Mouse (Mus musculus): ENCODE measurements at regions not wholly inside any gene's neighbourhood (a gene's known extent, or its start where the extent isn't known, plus 50 kb on each side); places are given as distances from the start of the nearest gene placed in this dataset.
A peak's percentile ranks its signal among the peaks of the same experiment; 100 is the strongest.

DNA sequence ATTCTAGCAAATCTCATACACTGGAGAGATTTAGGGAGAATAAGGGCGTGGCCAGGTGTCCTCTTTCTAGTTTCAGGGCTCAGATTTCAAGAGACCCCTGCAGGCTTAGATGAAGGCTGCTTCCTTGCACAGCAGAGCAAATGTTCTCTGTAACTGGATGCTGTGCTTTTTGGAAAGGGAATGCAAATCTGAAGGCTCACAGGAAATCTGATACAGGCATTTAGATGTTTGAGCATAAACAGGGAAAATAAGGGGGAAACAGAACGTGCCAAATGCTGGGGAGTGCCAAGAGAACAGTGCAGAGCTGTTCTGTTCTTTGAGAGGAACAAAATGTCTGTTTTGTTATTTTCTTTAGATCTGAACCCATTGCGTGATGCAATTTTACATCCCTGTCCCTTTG, 161.0 kb upstream of the Samsn1 start:
- peak; percentile 13 for DNase-seq

DNA sequence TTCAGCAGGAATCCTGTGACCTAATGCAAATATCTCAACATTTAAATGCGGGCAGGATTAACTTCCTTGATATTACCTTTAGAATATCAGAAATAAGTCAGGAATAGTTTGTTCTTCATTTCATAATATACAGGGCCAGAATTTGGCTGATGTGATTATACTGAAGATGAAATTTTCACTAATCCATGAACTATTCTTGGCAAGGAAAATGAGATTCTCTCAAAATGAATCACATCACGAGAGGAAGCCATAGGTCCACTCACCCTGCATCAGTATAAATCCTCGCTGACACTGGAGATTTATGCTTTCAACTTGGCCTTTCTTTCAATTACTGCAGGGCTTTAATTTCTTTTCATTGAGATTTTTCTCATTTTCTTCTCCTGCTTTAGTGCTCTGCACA, 159.5 kb upstream of the Samsn1 start:
- no peak for DNase-seq

DNA sequence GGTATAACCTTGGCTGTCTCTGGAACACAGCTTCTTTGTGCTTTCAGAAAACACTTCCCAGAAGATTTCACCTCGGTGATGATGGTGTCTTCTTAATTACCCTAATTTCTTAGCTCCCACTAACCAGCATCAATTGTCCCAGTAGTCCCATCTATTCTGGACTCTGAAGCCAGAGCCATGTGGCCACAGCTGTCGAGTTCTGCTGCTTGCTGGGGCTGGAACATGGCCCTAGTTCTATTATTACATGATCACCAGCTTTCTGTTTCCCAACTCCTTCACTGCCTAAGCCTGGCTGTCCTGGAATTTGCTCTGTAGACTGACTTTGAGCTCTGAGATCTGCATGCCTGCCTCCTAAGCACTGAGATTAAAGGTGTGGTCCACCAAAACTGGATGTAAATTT, 145.6 kb upstream of the Samsn1 start:
- no peak for DNase-seq

DNA sequence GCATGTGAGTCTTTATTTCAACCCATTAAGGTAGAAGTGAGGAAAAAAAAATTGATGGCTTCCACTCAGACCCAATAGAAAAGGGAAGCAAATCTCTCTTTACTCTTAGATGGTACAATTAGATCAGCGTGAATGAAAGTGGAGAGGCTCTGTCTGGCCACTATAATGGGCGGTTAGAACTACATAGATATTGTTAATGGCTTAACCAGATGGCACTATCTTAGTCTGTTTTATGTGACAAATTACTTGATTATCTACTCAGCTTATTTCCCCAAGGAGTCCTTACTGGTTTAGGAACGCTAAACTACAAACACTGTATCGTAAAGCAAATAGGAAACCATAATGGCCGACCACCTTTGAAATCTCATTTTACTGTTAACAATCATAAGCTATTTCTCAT, 138.8 kb upstream of the Samsn1 start:
- no peak for DNase-seq

DNA sequence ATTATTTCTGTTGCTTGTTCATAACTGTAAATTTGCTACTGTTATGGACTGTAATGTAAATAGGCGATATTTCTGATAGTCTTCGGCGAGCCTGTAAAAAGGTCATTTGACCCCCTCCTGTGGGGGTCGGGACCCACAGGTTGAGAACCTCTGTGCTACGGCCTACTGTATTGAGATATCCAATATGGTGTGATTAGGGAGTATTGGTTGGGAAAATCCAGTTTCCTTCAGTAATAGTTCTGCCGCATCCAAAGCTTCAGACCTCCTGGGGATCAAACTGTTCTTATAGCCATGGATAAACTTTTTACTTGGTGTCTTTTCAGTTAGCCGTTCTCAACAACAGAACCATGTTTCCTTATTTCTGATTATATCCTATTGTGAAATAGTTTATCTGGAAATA, 136.5 kb upstream of the Samsn1 start:
- no peak for DNase-seq

DNA sequence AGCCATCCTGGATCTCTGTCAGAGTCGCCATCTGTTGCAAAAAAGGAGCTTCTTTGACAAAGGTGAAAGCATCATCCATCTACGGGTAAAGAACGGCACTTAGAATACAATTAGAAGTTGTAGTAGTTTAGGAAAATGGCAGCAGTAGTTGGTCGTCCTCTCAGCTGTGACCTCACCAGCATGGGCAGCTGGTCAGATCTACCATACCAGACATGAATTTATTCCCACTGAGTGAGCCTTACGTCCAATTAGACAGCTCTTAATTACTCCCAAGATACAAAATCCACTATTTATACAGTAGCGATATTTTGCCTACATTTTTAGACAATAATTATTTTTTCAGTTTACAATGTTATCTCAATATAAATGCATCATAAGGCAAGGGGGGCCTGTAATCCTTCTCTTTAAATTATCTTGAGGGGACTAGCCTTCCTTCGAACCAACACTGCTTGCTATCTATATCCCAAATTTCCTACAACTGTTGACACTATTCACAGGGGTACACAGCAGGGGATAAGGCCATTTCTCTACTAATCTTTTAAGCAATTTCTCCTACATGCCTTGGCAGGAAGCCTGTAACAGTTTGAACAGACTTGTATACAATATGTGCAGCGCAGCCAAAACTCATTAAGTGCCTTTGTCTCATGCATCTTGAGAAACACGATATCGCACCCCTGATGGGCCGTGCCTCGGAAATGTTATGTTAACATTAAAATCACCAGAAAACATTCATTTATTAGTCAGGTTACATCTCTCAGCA, 131.9 kb upstream of the Samsn1 start:
- DNase-seq, result no peak

DNA sequence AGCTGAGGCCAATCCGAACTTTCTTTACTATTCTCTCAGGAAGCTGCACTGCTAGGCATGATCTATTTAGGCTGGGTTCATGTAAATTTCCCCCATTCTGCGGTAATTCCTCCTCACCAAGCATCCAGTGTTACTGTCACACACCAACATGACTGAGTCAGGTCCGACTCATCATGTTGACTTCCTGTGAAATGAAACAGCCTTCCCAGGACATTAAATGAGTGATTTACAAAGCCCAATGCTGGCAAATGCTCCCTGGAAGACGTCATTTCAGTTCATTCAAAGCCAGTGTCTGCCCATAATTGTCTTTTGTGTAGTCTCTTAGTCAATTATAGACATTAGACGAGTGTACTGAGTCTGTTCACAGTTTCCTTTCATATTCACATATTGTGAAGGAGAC, 127.5 kb upstream of the Samsn1 start:
- no peak for DNase-seq

DNA sequence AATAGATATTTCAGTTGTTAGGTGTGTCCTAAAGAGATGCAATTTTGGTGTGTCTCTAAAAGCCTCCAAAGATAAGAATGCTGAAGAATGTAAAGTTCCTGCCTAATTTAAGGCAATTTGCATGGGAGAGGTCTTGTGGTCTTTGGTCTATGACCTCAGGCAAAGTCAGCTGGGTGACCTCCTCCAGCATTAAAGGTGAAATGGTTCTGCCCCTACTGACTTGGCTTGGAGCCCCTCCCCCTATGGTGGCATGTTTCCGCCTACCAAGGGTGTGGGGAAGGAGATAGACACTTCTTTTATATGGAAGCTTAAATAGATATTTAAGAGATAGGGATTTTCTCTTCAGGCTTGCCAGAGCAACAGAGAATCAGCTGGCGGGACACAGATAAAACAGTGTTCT, 111.8 kb upstream of the Samsn1 start:
- no peak for DNase-seq

DNA sequence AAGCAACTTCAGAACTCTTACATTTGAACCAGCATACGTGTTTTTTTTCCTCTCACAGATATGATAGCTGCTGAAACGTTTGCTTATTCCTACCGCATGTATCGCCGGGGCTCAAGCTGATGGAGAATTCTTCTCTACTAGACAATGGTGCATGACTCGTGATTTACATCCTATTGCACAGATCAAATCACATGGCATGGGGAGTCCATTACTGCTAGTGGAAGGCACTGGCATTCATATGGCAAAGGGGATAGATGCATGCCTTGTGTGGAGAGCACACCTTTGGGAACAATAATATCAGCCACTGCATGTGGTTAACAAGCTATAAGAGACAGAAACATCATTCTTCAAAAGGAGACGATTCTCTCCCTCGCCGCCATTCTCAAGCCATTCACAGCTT, 108.4 kb upstream of the Samsn1 start:
- DNase-seq, result no peak

DNA sequence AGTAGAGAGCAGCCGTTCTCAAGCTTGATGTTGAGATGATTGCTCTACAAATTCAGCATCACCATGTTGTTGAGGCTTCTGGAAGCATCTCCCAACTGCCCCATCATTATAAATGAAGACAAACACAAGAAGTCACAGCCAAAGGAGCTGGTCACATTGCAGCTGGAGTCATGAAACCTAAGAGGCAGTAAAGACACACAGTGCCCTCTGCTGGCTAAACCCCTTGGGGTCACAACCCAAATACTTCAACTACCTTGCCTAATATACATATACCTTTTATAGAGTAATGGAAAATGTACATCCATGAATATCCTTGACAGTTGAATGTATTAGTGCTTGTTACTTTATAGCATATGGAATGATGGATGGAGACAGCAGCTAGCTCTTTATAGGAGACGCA, 107.9 kb upstream of the Samsn1 start:
- peak; percentile 25 for DNase-seq

DNA sequence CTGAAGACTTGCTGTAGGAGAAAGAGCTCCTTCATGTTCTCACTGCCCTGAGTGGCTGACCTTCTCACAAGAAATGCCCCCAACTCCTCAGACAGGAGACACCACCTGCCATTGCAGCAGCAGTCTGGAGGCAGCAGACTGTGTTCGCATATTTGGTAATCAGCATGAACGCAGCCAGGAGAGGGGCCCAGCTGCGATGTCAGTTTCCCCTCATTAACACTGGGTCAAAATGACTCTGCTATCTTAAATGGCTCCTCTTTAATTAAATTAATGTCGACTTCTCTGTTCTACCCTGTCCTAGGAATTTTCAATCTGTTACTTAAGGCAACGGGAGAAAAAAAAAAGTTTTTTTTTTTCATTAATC, 100.9 kb upstream of the Samsn1 start:
- DNase-seq, result no peak

DNA sequence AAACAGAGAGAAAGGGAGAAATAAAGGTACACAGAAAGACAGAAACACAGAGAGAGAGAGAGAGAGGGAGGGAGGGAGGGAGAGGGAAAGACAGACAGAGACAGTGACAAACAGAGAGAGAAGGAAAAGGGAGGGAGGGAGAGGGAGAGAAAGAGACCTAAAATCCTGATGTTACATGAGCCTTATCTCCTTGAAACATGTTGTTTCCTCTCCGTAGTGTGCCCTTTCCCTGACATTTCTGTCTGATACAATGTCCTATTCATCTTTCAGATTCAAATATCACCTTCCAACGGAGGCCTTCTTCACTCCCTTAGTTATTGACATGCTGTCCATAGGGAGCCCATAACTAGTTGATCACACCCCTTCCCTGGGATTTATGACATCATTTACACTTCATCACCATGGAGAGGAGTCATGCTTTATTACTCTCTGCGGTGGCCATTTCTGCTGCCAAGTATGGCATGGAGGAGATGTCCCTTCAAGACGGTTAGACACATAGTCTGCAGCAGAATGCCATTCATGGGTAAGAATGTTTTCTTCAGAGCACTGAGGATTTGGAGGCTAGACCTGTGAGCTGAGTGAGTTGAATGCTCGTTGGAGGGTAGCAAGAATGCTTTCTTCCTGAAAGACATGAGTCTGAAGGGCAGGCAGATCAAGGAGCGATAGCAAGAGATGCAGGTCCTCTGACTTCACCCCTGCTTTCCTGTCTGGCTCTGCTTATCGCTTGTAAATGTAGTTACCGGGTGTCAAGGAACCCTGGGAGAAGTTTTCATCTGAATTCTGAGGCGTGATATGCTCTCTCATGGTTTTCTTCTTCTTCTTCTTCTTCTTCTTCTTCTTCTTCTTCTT, 100.3 kb upstream of the Samsn1 start:
- DNase-seq, result no peak

DNA sequence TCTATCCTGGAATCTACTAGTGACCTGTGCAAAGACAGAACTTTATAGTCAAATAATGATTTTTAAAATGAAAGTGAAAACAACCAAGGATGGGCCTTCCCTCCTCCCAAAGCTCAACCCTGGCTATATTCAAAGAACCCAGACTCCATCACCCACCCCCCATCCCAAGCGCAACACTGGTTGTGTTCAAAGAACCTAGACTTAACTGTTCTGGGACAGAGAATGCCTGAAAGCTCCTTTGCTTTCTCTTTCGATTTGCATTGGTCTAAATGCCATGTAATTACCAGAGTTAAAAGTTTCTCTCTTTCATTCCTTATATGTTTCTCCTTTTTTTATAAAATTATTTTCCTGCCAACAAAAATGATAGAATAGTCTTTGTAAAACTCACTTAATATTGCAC, 98.6 kb upstream of the Samsn1 start:
- no peak for DNase-seq

DNA sequence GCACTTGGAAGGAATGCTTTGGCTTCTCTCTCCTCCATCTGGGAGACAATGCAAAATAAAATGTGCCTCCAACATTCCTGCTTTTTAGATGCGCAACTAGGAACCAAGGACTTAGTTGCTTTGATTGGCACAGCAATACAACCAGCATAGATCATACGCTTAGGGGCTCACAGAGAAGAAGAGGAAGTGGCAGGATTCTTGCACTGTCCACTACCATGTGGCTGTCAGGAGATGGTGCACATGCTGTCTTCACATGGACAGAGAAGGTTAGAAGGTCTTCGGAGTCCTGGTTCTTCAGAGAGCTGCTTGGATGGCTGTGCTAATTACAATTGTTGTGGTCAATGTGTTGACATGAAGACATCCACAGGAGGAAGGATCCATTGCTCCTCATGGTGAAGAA, 88.3 kb upstream of the Samsn1 start:
- no peak for DNase-seq

DNA sequence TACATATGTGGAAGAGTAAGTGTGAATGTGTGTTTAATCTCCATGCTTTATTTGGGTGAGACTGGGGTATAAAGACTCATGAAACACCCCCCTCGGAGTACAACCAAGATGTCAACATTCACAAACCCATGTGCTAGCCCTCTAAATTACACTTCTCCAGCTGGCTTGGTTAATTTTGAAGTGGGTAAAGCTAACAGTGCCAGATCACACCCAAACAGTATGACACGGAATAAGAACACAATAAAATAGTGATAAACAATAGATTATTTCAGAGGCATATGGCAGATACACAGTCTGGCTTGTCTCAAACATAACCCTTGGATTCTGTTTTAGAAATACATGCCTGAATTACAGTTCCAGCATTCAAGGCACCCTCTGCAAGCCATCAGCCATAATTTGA, 86.4 kb upstream of the Samsn1 start:
- DNase-seq, result no peak

DNA sequence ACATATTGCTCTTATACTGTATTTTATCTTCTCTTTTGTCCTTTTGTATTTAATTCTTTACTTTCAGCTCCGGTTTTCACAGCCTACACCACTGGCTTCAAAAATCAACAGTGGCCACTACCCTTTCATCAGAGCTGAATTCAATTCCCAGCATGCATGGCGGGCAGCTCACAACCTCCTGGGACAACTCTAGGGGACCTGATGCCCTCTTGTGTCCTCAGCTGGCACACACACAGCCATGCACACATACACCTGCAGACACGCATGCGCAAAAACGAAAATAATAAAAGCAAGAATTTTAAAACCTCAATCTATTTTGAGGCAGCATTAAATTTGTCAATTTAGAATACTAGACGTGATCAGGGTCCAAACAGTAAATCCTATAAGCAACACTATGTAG, 82.6 kb upstream of the Samsn1 start:
- DNase-seq, result no peak

DNA sequence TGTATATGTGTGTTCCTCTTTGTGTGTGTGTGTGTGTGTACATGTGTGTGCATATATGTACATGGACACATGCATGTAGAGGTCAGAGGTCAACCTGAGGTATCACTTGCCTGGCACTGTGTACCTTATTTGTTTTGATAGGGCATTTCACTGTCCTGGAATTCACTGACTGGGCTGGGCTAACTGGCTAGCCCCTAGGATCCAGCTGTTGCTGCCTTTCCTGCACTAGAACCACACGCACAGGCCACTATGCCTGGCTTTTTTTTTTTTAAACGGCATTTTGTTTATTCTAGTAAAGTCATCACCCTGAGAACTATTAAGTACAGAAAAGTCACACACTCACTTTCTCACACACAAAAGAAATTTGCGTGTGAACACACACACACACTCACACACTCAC, 79.7 kb upstream of the Samsn1 start:
- DNase-seq, result no peak

DNA sequence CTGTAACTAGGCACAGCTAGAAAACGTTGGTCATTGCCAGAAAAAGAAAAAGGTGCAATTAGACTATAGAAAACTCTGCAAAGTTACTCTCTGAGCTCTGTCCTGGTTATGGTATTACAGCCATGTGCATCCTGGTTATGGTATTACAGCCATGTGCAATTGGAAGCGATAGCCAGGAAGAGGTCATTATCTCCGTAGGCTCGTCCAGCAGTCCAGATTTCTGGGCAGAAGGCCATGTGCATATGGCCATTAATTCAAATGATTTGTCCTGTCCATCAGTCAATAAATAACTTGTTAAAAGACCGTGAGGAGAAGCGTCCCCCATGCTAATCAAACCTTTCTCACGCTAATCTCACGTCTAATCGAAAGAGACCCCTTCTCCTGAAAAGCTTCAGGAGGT, 75.7 kb upstream of the Samsn1 start:
- DNase-seq, result no peak

DNA sequence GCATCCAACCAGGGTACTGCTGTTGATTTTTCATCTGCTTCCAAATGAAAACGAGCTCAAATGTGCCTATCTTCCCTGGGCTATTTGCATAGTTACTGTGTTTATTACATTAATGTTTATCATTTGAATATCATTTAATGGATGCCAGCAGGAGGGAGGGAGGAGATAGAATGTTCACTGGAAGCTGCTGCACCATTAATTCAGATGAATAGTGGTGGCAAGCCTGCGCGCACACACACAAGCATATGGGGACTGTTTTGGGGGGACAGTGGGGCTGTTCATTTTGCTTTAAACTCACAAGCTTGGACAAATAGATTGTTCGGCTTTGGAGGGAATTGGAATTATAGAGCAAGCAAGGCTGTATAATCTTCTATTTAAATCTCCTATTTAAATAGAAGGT, 74.3 kb upstream of the Samsn1 start:
- no peak for DNase-seq

DNA sequence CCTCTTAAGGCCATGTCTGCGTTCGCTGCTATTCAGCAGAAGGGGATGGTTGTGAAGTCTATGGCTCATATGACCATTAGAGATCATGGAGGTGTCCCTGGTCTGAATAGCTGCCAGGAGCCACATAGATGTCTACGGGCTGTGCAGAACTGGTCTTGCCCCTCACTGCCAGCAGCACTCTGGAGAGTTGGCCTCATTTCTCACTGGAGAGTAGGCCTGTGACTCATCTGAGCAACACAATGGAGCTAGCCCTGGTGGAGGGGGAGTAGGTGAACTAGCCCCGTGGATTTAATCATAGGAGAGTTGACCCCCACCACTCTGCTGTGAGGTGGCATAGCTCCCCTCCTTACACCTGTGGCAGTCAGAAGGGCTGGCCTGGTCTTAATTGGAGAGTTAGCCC, 63.3 kb upstream of the Samsn1 start:
- DNase-seq, result no peak

DNA sequence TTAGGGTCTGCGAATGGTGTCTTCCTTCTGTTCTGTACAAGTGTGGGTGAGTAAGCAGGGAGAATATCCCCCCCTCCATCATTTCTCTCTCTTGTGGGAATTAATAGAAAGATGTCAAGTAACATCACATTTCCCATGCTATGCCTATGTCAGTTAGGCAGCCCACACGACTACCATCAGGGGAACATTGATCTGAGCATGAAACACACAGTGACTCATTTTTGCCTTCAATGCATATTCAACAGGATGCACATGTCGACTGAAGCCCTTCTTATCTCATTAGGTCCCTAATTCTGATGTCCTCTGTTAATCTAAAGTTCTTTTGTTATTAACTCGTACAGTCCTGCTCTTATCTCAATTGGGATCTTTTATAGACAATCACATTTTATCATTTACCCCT, 60.4 kb upstream of the Samsn1 start:
- DNase-seq, result no peak

DNA sequence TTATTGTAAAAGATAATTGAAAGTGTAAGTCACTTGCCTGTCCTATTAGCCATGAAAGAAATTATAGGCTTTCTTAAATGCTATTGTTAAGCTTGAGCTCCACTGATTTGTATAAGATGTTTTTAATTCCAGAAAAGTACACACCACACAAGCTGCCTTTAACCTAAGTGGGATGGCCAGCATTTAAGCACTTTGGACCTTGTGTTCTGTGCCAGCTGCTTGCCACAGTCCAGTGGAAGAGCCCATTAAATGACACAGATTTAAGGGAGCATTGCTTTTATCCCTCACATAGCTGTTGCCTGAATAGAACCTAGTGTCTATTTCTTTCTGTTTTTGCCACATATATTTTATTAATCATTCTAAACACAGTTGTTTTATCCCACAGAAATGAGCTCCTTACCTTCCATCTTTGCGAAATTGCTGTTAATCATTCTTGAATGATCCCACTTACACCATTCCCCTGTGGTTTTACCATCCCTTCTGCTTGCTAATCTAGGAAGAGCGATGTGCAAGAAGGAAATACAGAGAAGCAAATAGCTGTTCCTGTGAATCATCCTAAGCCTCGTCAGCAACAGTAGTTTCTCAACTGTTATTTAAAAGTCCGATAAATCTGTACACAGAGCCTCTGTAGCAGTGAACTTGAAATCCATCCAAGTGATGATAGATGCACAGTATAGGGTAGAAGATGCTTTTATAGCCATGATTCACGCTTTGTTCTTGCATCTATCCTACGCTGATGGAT, 57.9 kb upstream of the Samsn1 start:
- DNase-seq, result peak; percentile 28

DNA sequence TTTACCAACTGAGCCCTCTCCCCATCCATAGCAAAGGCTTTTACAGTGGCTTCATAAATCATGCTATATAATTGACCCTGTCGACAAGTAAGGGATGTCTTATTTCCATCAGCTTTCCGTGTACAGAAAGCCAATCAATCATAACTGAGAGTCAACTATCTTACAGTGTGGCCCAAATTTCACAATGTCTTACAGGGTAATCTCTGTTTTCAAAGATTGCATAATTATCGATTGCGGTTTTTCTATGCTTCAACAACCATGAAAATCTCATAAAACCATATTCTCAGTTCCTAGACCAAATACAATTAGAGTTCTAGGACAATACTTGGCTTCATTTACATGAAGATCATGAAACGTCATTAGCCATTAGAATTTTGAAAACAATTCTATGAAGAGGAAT, 56.1 kb upstream of the Samsn1 start:
- no peak for DNase-seq

DNA sequence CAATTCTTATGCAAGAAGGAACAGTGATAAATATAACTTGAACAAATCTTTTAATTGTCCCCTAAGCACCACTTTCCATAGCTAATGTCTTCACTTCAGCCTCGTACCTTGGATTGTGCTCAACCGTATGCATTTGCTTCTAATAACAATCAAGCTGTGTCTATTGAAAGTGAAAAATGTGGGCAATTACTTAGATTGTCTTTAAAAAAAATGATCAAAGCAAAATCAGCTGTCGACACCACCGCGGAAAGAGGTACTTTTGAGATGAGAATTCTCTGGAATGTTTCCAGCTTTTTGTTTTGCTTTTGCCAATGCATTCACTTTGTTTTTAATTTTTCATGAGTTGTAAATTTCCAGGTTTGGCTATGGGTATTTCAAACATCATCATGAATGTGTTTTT, 54.1 kb upstream of the Samsn1 start:
- DNase-seq, result no peak

Measured in kidney, postnatal 14 days (tissue).